ENCODE assay signal across 20 mouse cellular contexts in the genomic region with DNA sequence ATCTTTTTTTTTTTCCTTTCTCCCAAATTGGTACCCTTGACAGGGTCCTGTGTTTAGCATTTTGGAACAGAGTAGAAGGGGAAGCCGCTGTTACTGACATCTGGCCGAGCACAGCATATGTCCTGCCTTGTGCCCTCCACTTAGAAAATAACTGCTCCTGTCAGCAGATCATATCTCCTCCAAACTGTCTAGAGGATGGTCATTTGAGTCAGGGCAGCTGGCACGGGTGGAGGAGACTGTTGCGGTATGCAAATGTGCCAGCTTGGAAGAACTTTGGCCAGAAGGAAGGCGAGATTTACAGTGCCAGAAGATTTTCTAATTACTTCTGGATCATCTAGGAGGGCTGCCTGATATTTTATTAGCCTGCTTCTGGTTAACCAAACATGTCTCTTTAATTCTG.
DNase-seq lines count a peak whose midpoint lies in the region; ATAC-seq and TF ChIP-seq lines count a peak whose summit lies in the region.
"Had no signal": no experiment of that assay in that cellular context is flagged by ENCODE, and none has a peak within 500 bp of the region (broad histone marks: within the 10 kb centered on the region; RNA-seq: fewer than 3 reads in every experiment).

No protein-coding gene starts in this region.

- no peak for DNase-seq in heart, embryonic 10.5 days (ENCODE audit: low spot score)
- DNase-seq in kidney, adult 9 months: no peak
- DNase-seq in limb, embryonic 14.5 days (ENCODE audit: low spot score): no peak
- no peak for DNase-seq in left cerebral cortex, adult 18-20 months (ENCODE audit: low spot score in 2 of 2)
- DNase-seq: adrenal gland, postnatal 10 days; cerebellum, adult 8-10 months; gastrocnemius, adult 2 months; heart, postnatal 36 days; lung, adult 18-20 months; lung, postnatal 4 days; right cerebral cortex, postnatal 4 days; thymus, postnatal 36 days had no signal

- no peak overlapping the region for H3K4me3 ChIP-seq in heart, embryonic 14.5 days (ENCODE audit: control insufficient read depth in 1 of 2, insufficient read depth in 1 of 2, low read depth in 1 of 2, low read length in 2 of 2)
- no peak overlapping the region for H3K4me3 ChIP-seq in heart, embryonic 10.5 days
- H3K4me3 ChIP-seq in kidney, embryonic 16.5 days (ENCODE audit: low read length): no peak overlapping the region
- H3K4me3 ChIP-seq in C2C12 (ENCODE audit: insufficient read depth, poor library complexity, severe bottlenecking): no peak overlapping the region
- H3K4me3 ChIP-seq in limb, embryonic 14.5 days (replicated peaks; ENCODE audit: low read length): no peak overlapping the region
- H3K4me3 ChIP-seq: embryonic facial prominence, embryonic 13.5 days; gastrocnemius, adult 2 months; layer of hippocampus, adult 2 months had no signal

- H3K79me3 ChIP-seq in C2C12 (ENCODE audit: low read depth): no peaks in the 10 kb centered on the region

- no peaks in the 10 kb centered on the region for H3K36me3 ChIP-seq in heart, embryonic 14.5 days (ENCODE audit: control insufficient read depth, insufficient read depth, low read length)
- H3K36me3 ChIP-seq in heart, embryonic 10.5 days: no peaks in the 10 kb centered on the region
- no peaks in the 10 kb centered on the region for H3K36me3 ChIP-seq in kidney, embryonic 16.5 days (ENCODE audit: insufficient read depth, low read length)
- H3K36me3 ChIP-seq in C2C12 (ENCODE audit: control insufficient read depth, insufficient read depth): no peaks in the 10 kb centered on the region
- no peaks in the 10 kb centered on the region for H3K36me3 ChIP-seq in limb, embryonic 14.5 days (ENCODE audit: control insufficient read depth, insufficient read depth, low read length)
- H3K36me3 ChIP-seq: embryonic facial prominence, embryonic 13.5 days had no signal

- no peak for TF ChIP-seq CTCF in C2C12 (IDR thresholded peaks at IDR 0.05; ENCODE audit: control insufficient read depth, insufficient read depth, insufficient read length)

- ATAC-seq in heart, embryonic 14.5 days (ENCODE audit: insufficient number of reproducible peaks, insufficient read depth, low FRiP score, low read depth): no peak
- no peak for ATAC-seq in kidney, embryonic 16.5 days (ENCODE audit: low FRiP score, low TSS enrichment)
- ATAC-seq in limb, embryonic 14.5 days (ENCODE audit: low FRiP score, low read depth): peak; percentile 19; the same call in 1 of the 2 replicates
- ATAC-seq: forebrain, embryonic 16.5 days; inflammation-experienced regulatory T-cells, adult 6 months had no signal

- WGBS in heart, embryonic 14.5 days: 34% methylated on average over 5 of the region's 5 CpGs
- 62% methylated on average over 5 of the region's 5 CpGs for WGBS in heart, embryonic 10.5 days
- 39% methylated on average over 5 of the region's 5 CpGs for whole genome bisulfite sequencing in kidney, embryonic 16.5 days
- WGBS in limb, embryonic 14.5 days: 36% methylated on average over 5 of the region's 5 CpGs

- no peaks in the 10 kb centered on the region for H3K27me3 ChIP-seq in heart, embryonic 14.5 days (ENCODE audit: control insufficient read depth, insufficient read depth, low read length)
- H3K27me3 ChIP-seq in heart, embryonic 10.5 days (ENCODE audit: insufficient read depth, poor library complexity, severe bottlenecking): no peaks in the 10 kb centered on the region
- H3K27me3 ChIP-seq in kidney, embryonic 16.5 days (ENCODE audit: insufficient read depth, low read length): no peaks in the 10 kb centered on the region
- H3K27me3 ChIP-seq in C2C12 (ENCODE audit: control insufficient read depth, insufficient read depth, insufficient read length): no peaks in the 10 kb centered on the region
- no peaks in the 10 kb centered on the region for H3K27me3 ChIP-seq in limb, embryonic 14.5 days (ENCODE audit: control insufficient read depth, insufficient read depth, low read length)
- H3K27me3 ChIP-seq: embryonic facial prominence, embryonic 13.5 days had no signal

- TF ChIP-seq POLR2A in limb, embryonic 14.5 days (IDR thresholded peaks at IDR 0.05; ENCODE audit: borderline replicate concordance, extremely low read depth, insufficient read depth, insufficient read length): no peak

- H3K9ac ChIP-seq in heart, embryonic 14.5 days (ENCODE audit: low read length): no peak overlapping the region
- H3K9ac ChIP-seq in kidney, embryonic 16.5 days (replicated peaks; ENCODE audit: low read length): no peak overlapping the region
- no peak overlapping the region for H3K9ac ChIP-seq in limb, embryonic 14.5 days (ENCODE audit: low read depth, low read length, severe bottlenecking)
- H3K9ac ChIP-seq: embryonic facial prominence, embryonic 13.5 days had no signal

- no peak overlapping the region for H3ac ChIP-seq in C2C12 (ENCODE audit: control insufficient read depth, insufficient read length, low read depth)

- no peaks in the 10 kb centered on the region for H3K79me2 ChIP-seq in C2C12 (ENCODE audit: control insufficient read depth, insufficient read depth)

- peaks cover 5 to 16% of the 10 kb centered on the region in 2 experiments for H3K4me1 ChIP-seq in heart, embryonic 14.5 days (ENCODE audit: control insufficient read depth in 2 of 2, insufficient read depth in 2 of 2, low read length in 2 of 2)
- peaks cover 12% of the 10 kb centered on the region; the same call in 1 of the 2 replicates for H3K4me1 ChIP-seq in heart, embryonic 10.5 days
- no peaks in the 10 kb centered on the region for H3K4me1 ChIP-seq in kidney, embryonic 16.5 days (ENCODE audit: insufficient read depth, low read length)
- 0 out of 2 replicates have a peak, but pooled peaks cover 13% of the 10 kb centered on the region for H3K4me1 ChIP-seq in limb, embryonic 14.5 days (ENCODE audit: control insufficient read depth, insufficient read depth, low read length)

- H3K27ac ChIP-seq in heart, embryonic 14.5 days (replicated peaks in 1 of 2; ENCODE audit: control insufficient read depth in 1 of 2, insufficient read depth in 1 of 2, low read depth in 2 of 2, low read length in 2 of 2): no peak overlapping the region
- no peak overlapping the region for H3K27ac ChIP-seq in heart, embryonic 10.5 days
- no peak overlapping the region; the same call in 1 of the 2 replicates for H3K27ac ChIP-seq in kidney, embryonic 16.5 days (ENCODE audit: low read length)
- H3K27ac ChIP-seq in limb, embryonic 14.5 days (replicated peaks; ENCODE audit: low read depth, low read length): no peak overlapping the region
- H3K27ac ChIP-seq: embryonic facial prominence, embryonic 13.5 days; gastrocnemius, adult 2 months; layer of hippocampus, adult 2 months had no signal

- peak overlapping the region; percentile 30; the same call in 1 of the 2 replicates for H3K4me2 ChIP-seq in heart, embryonic 14.5 days (ENCODE audit: low read length)
- H3K4me2 ChIP-seq in kidney, embryonic 16.5 days (replicated peaks; ENCODE audit: low read depth, low read length): 0 out of 2 replicates have a peak overlapping the region, but pooled peaks have one; percentile 2
- no peak overlapping the region for H3K4me2 ChIP-seq in limb, embryonic 14.5 days (replicated peaks; ENCODE audit: low read depth, low read length, severe bottlenecking)
- H3K4me2 ChIP-seq: embryonic facial prominence, embryonic 13.5 days; midbrain, embryonic 11.5 days had no signal

- no peaks in the 10 kb centered on the region for H3K9me3 ChIP-seq in heart, embryonic 14.5 days (ENCODE audit: control insufficient read depth, low read length)
- H3K9me3 ChIP-seq in heart, embryonic 10.5 days: no peaks in the 10 kb centered on the region
- no peaks in the 10 kb centered on the region for H3K9me3 ChIP-seq in kidney, embryonic 16.5 days (ENCODE audit: low read length)
- no peaks in the 10 kb centered on the region for H3K9me3 ChIP-seq in limb, embryonic 14.5 days (ENCODE audit: control insufficient read depth, low read length)
- H3K9me3 ChIP-seq: embryonic facial prominence, embryonic 13.5 days had no signal

TF ChIP-seq in C2C12, 6 proteins besides CTCF, POLR2A, EP300 and RAD21:
- TF ChIP-seq MYOG (IDR thresholded peaks at IDR 0.05; ENCODE audit: control insufficient read depth, extremely low read depth, insufficient read length) (no peak), FOSL1 (IDR thresholded peaks at IDR 0.05; ENCODE audit: insufficient read depth, low read length, poor library complexity, severe bottlenecking) (no peak), MAX (IDR thresholded peaks at IDR 0.05) (no peak), CEBPB (IDR thresholded peaks at IDR 0.05; ENCODE audit: low read depth) (no peak), USF1 (IDR thresholded peaks at IDR 0.05; ENCODE audit: low read depth) (no peak), MYOD1 (IDR thresholded peaks at IDR 0.05; ENCODE audit: control insufficient read depth, insufficient read length, low read depth) (peak; percentile 54)
TF ChIP-seq in C2C12: peak in this region for 1.
